ENCODE assay signal across 10 mouse cellular contexts in genomic region chr7:102076714-102077296, GRCm38 (mm10). TPM values are rescaled to one million over a fixed set of nuclear protein-coding genes. Genes with fewer than 3 reads are reported as not detected.
A peak's percentile ranks its signal among the peaks of the same experiment; 100 is the strongest.
DNase-seq lines count a peak whose midpoint lies in the region; ATAC-seq and TF ChIP-seq lines count a peak whose summit lies in the region.
"Had no signal": no experiment of that assay in that cellular context is flagged by ENCODE, and none has a peak within 500 bp of the region (broad histone marks: within the 10 kb centered on the region; RNA-seq: fewer than 3 reads in every experiment).

No protein-coding gene starts in this region.

- no peak overlapping the region for H3K9ac ChIP-seq in heart, postnatal 0 days (replicated peaks; ENCODE audit: low read depth, low read length)
- no peak overlapping the region for H3K9ac ChIP-seq in lung, embryonic 14.5 days
- H3K9ac ChIP-seq in midbrain, embryonic 15.5 days: no peak overlapping the region

- no peak overlapping the region for H3K4me2 ChIP-seq in heart, postnatal 0 days (ENCODE audit: low read depth, low read length)
- H3K4me2 ChIP-seq in lung, embryonic 14.5 days: no peak overlapping the region
- H3K4me2 ChIP-seq in midbrain, embryonic 15.5 days: no peak overlapping the region

- H3K4me1 ChIP-seq in heart, postnatal 0 days (ENCODE audit: control insufficient read depth, insufficient read depth): no peaks in the 10 kb centered on the region
- H3K4me1 ChIP-seq in lung, embryonic 14.5 days (ENCODE audit: insufficient read depth): no peaks in the 10 kb centered on the region
- no peaks in the 10 kb centered on the region for H3K4me1 ChIP-seq in midbrain, embryonic 15.5 days

- TF ChIP-seq EP300 in heart, postnatal 0 days (IDR thresholded peaks at IDR 0.05; ENCODE audit: low read depth): no peak

- no peaks in the 10 kb centered on the region for H3K27me3 ChIP-seq in heart, postnatal 0 days (ENCODE audit: control insufficient read depth, insufficient read depth, low read length)
- H3K27me3 ChIP-seq in lung, embryonic 14.5 days (ENCODE audit: insufficient read depth, low read length): no peaks in the 10 kb centered on the region
- H3K27me3 ChIP-seq in midbrain, embryonic 15.5 days (replicated peaks): no peaks in the 10 kb centered on the region

- H3K4me3 ChIP-seq in heart, postnatal 0 days (ENCODE audit: low read depth, low read length): no peak overlapping the region
- H3K4me3 ChIP-seq in lung, embryonic 14.5 days (ENCODE audit: low read depth, low read length): no peak overlapping the region
- H3K4me3 ChIP-seq in midbrain, embryonic 15.5 days: no peak overlapping the region

- peak; percentile 49 for TF ChIP-seq CTCF in heart, postnatal 0 days (IDR thresholded peaks at IDR 0.05; ENCODE audit: low read depth)
- TF ChIP-seq CTCF in brain, embryonic 14.5 days (IDR thresholded peaks at IDR 0.05; ENCODE audit: borderline replicate concordance, extremely low read depth, insufficient read depth, insufficient read length): peak; percentile 57; the same call in 1 of the 2 replicates
- peak; percentile 72 for TF ChIP-seq CTCF in lung, embryonic 14.5 days (IDR thresholded peaks at IDR 0.05; ENCODE audit: low read depth)

- intact Hi-C loops in heart, postnatal 25 days (cut with DNase I): loop anchor here (5.0 kb wide), 3 partner anchors 160 to 425 kb away; no protein-coding TSS in a partner anchor
- intact Hi-C loops in gastrocnemius, postnatal 36 days (cut with DNase I): loop anchor here (5.0 kb wide), 2 partner anchors 75 to 160 kb away; no protein-coding TSS in a partner anchor

- WGBS in heart, postnatal 0 days: 82% methylated on average over 7 of the region's 7 CpGs
- 79% methylated on average over 7 of the region's 7 CpGs for WGBS in lung, embryonic 14.5 days
- WGBS in midbrain, embryonic 15.5 days: 81% methylated on average over 7 of the region's 7 CpGs

- H3K27ac ChIP-seq in heart, postnatal 0 days (ENCODE audit: low read depth): no peak overlapping the region
- H3K27ac ChIP-seq in lung, embryonic 14.5 days (ENCODE audit: low read depth): no peak overlapping the region
- H3K27ac ChIP-seq in midbrain, embryonic 15.5 days: no peak overlapping the region

- peaks cover 80% of the 10 kb centered on the region for H3K36me3 ChIP-seq in heart, postnatal 0 days (replicated peaks; ENCODE audit: control insufficient read depth, insufficient read depth, low read length)
- H3K36me3 ChIP-seq in lung, embryonic 14.5 days (ENCODE audit: insufficient read depth): peaks cover 89% of the 10 kb centered on the region
- peaks cover 54% of the 10 kb centered on the region; the same call in 1 of the 2 replicates for H3K36me3 ChIP-seq in midbrain, embryonic 15.5 days (replicated peaks)

- ATAC-seq in heart, postnatal 0 days (ENCODE audit: insufficient read depth, low read depth): no peak
- ATAC-seq in lung, embryonic 14.5 days (ENCODE audit: insufficient read depth): peak; percentile 56; the same call in 1 of the 2 replicates
- no peak for ATAC-seq in midbrain, embryonic 15.5 days (replicated peaks)

- DNase-seq in heart, postnatal 0 days (ENCODE audit: low spot score): no peak
- DNase-seq in heart, postnatal 25 days (ENCODE audit: low spot score): no peak
- DNase-seq in CD4-positive helper T cell, adult 2 months (ENCODE audit: low read depth, low spot score): peak; percentile 68
- DNase-seq in brain, embryonic 14.5 days (ENCODE audit: low read depth): peak; percentile 32
- peak; percentile 66 for DNase-seq in lung, embryonic 14.5 days
- no peak for DNase-seq in right cerebral cortex, postnatal 36 days (ENCODE audit: low spot score in 2 of 2)
- DNase-seq in gastrocnemius, postnatal 36 days: no peak

- H3K9me3 ChIP-seq in heart, postnatal 0 days (replicated peaks; ENCODE audit: control insufficient read depth, low read length): no peaks in the 10 kb centered on the region
- H3K9me3 ChIP-seq in lung, embryonic 14.5 days (ENCODE audit: low read depth, low read length): no peaks in the 10 kb centered on the region
- H3K9me3 ChIP-seq in midbrain, embryonic 15.5 days: no peaks in the 10 kb centered on the region

- no peak for TF ChIP-seq POLR2A in brain, embryonic 14.5 days (IDR thresholded peaks at IDR 0.05; ENCODE audit: borderline replicate concordance, extremely low read depth, insufficient read depth, insufficient read length, poor library complexity, severe bottlenecking)

RNA-seq across cellular contexts. Expression of gene Trpc2, which starts 6.1 kb away (rescaled TPM):
- 1.1 and 1.2 TPM in 2 replicates for total RNA-seq in heart, postnatal 0 days (2014; rRNA removed; ENCODE audit: low replicate concordance)
- polyA plus RNA-seq in heart, postnatal 0 days (2015; fragmentation: Nextera tagmentation; extraction: Ambion mirVana): not detected in 2 replicates
- total RNA-seq in heart, postnatal 25 days (2021): under 1 TPM; 0.11 to 0.47 TPM
- polyA plus RNA-seq in brain, embryonic 14.5 days (2012; rRNA removed): 3.4 and 5.8 TPM in 2 replicates
- not detected in 2 replicates for polyA plus RNA-seq in lung, embryonic 14.5 days (2014; fragmentation: Nextera tagmentation; extraction: Ambion mirVana)
- not detected in 2 replicates for polyA plus RNA-seq in midbrain, embryonic 15.5 days (2015; fragmentation: Nextera tagmentation; extraction: Ambion mirVana)
- under 1 TPM; 0.42 to 0.54 TPM for total RNA-seq in gastrocnemius, postnatal 36 days (2021)
- total RNA-seq: adrenal gland, adult 18-20 months had no signal
- polyA plus RNA-seq: neural tube, embryonic 14.5 days had no signal

RNA-seq across cellular contexts. Expression of gene Xntrpc, which starts 11.3 kb away (rescaled TPM):
- not detected in 2 replicates for total RNA-seq in heart, postnatal 0 days (2014; rRNA removed; ENCODE audit: low replicate concordance)
- polyA plus RNA-seq in heart, postnatal 0 days (2015; fragmentation: Nextera tagmentation; extraction: Ambion mirVana): 0.25 and 0.31 TPM in 2 replicates
- total RNA-seq in heart, postnatal 25 days (2021): under 1 TPM; 0.91 to 0.92 TPM
- 5.7 and 7.7 TPM in 2 replicates for polyA plus RNA-seq in brain, embryonic 14.5 days (2012; rRNA removed)
- polyA plus RNA-seq in lung, embryonic 14.5 days (2014; fragmentation: Nextera tagmentation; extraction: Ambion mirVana): 1.0 and 1.2 TPM in 2 replicates
- polyA plus RNA-seq in midbrain, embryonic 15.5 days (2015; fragmentation: Nextera tagmentation; extraction: Ambion mirVana): 1.00 and 1.3 TPM in 2 replicates
- total RNA-seq in gastrocnemius, postnatal 36 days (2021): under 1 TPM; 0.54 to 0.66 TPM

RNA-seq across cellular contexts. Expression of gene Xndc1, which starts 11.5 kb away (rescaled TPM):
- 13.1 and 13.8 TPM in 2 replicates for total RNA-seq in heart, postnatal 0 days (2014; rRNA removed; ENCODE audit: low replicate concordance)
- 7.7 and 7.8 TPM in 2 replicates for polyA plus RNA-seq in heart, postnatal 0 days (2015; fragmentation: Nextera tagmentation; extraction: Ambion mirVana)
- total RNA-seq in heart, postnatal 25 days (2021): 1 to 10 TPM; 9.4 to 9.6 TPM
- 44.4 and 63.2 TPM in 2 replicates for polyA plus RNA-seq in brain, embryonic 14.5 days (2012; rRNA removed)
- polyA plus RNA-seq in lung, embryonic 14.5 days (2014; fragmentation: Nextera tagmentation; extraction: Ambion mirVana): 23.8 and 26.9 TPM in 2 replicates
- 29.6 and 29.8 TPM in 2 replicates for polyA plus RNA-seq in midbrain, embryonic 15.5 days (2015; fragmentation: Nextera tagmentation; extraction: Ambion mirVana)
- total RNA-seq in gastrocnemius, postnatal 36 days (2021): 1 to 10 TPM; 3.2 to 4.5 TPM

RNA-seq across cellular contexts. Expression of gene Rnf121, which starts 11.5 kb away (rescaled TPM):
- total RNA-seq in heart, postnatal 0 days (2014; rRNA removed; ENCODE audit: low replicate concordance): 7.7 and 18.2 TPM in 2 replicates
- 10.7 and 12.7 TPM in 2 replicates for polyA plus RNA-seq in heart, postnatal 0 days (2015; fragmentation: Nextera tagmentation; extraction: Ambion mirVana)
- 10 to 100 TPM; 20.9 to 22.8 TPM for total RNA-seq in heart, postnatal 25 days (2021)
- polyA plus RNA-seq in brain, embryonic 14.5 days (2012; rRNA removed): 65.8 and 95.5 TPM in 2 replicates
- 24.8 and 29.3 TPM in 2 replicates for polyA plus RNA-seq in lung, embryonic 14.5 days (2014; fragmentation: Nextera tagmentation; extraction: Ambion mirVana)
- 33.7 and 34.2 TPM in 2 replicates for polyA plus RNA-seq in midbrain, embryonic 15.5 days (2015; fragmentation: Nextera tagmentation; extraction: Ambion mirVana)
- 10 to 100 TPM; 22.0 to 22.5 TPM for total RNA-seq in gastrocnemius, postnatal 36 days (2021)

RNA-seq across cellular contexts. Expression of gene Art1, which starts 24.7 kb away (rescaled TPM):
- 3.4 and 13.6 TPM in 2 replicates for total RNA-seq in heart, postnatal 0 days (2014; rRNA removed; ENCODE audit: low replicate concordance)
- 10.7 and 12.0 TPM in 2 replicates for polyA plus RNA-seq in heart, postnatal 0 days (2015; fragmentation: Nextera tagmentation; extraction: Ambion mirVana)
- total RNA-seq in heart, postnatal 25 days (2021): 100 to 1,000 TPM; 203 to 252 TPM
- 0.34 and 0.39 TPM in 2 replicates for polyA plus RNA-seq in brain, embryonic 14.5 days (2012; rRNA removed)
- 0.50 and 0.65 TPM in 2 replicates for polyA plus RNA-seq in lung, embryonic 14.5 days (2014; fragmentation: Nextera tagmentation; extraction: Ambion mirVana)
- 0.36 and 0.37 TPM in 2 replicates for polyA plus RNA-seq in midbrain, embryonic 15.5 days (2015; fragmentation: Nextera tagmentation; extraction: Ambion mirVana)
- total RNA-seq in gastrocnemius, postnatal 36 days (2021): 100 to 1,000 TPM; 439 to 486 TPM

Comparison
In these comparisons a context has a peak if more than half of its experiments do, and no peak if none do; other contexts are left out.
1. DNase-seq: peak in CD4-positive helper T cell, adult 2 months (single experiment), brain, embryonic 14.5 days (single experiment) and lung, embryonic 14.5 days (single experiment); none in heart, postnatal 0 days (single experiment), heart, postnatal 25 days (single experiment), right cerebral cortex, postnatal 36 days (0 of 2) and gastrocnemius, postnatal 36 days (0 of 2).
2. Peak in every context shown above with its lines, with median percentiles within 50 percentile points of each other: CTCF ChIP-seq.